Mouse (Mus musculus) heart, embryonic 14.5 days (tissue): ENCODE data around the gene Gng8. TPM values are rescaled to one million over a fixed set of nuclear protein-coding genes. Genes with fewer than 3 reads are reported as not detected.

Source experiments
- ATAC-seq: fragments of 200-750 bp; cut with Nextera tagmentation; 2 replicates; pipeline ENCODE4 v1.8.0; 2017; ENCODE audit warnings: low read depth, moderate TSS enrichment; ENCODE audit not compliant: insufficient number of reproducible peaks, insufficient read depth, low FRiP score
- H3K27ac ChIP-seq, 2 experiments: fragments of 200-500 bp in 1 of 2; fragments of 300-500 bp in 1 of 2; sonication (generic) in 1 of 2; replicated peaks in 1 of 2; 2 replicates each; pipeline ENCODE4 v1.5.1; 2012 to 2014; ENCODE audit warnings: low read depth in 2 of 2, low read length in 2 of 2, control low read depth in 1 of 2, mild to moderate bottlenecking in 1 of 2, mixed read lengths in 1 of 2; ENCODE audit not compliant: control insufficient read depth in 1 of 2, insufficient read depth in 1 of 2
- H3K27me3 ChIP-seq: fragments of 300-500 bp; sonication (generic); 2 replicates; pipeline ENCODE4 v1.6.1; 2014; ENCODE audit warnings: mild to moderate bottlenecking, low read length, control low read depth; ENCODE audit not compliant: control insufficient read depth, insufficient read depth
- H3K36me3 ChIP-seq: fragments of 300-500 bp; sonication (generic); 2 replicates; pipeline ENCODE4 v1.6.1; 2014; ENCODE audit warnings: mild to moderate bottlenecking, control low read depth, low read length, mixed read lengths; ENCODE audit not compliant: control insufficient read depth, insufficient read depth
- H3K4me1 ChIP-seq, 2 experiments: fragments of 200-500 bp in 1 of 2; fragments of 300-500 bp in 1 of 2; sonication (generic) in 1 of 2; 2 replicates each; pipeline ENCODE4 v1.6.1; 2012 to 2014; ENCODE audit warnings: low read length in 2 of 2, control low read depth in 1 of 2, mixed read lengths in 1 of 2; ENCODE audit not compliant: control insufficient read depth in 2 of 2, insufficient read depth in 2 of 2
- H3K4me2 ChIP-seq: fragments of 300-500 bp; sonication (generic); 2 replicates; pipeline ENCODE4 v1.6.1; 2014; ENCODE audit warnings: mild to moderate bottlenecking, low read length
- H3K4me3 ChIP-seq, 2 experiments: fragments of 200-500 bp in 1 of 2; fragments of 300-500 bp in 1 of 2; sonication (generic) in 1 of 2; 2 replicates each; pipeline ENCODE4 v1.5.1; 2012 to 2014; ENCODE audit warnings: low read length in 2 of 2, mild to moderate bottlenecking in 2 of 2, control low read depth in 1 of 2, low read depth in 1 of 2, moderate library complexity in 1 of 2; ENCODE audit not compliant: control insufficient read depth in 1 of 2, insufficient read depth in 1 of 2
- H3K9ac ChIP-seq: fragments of 300-500 bp; sonication (generic); 2 replicates; pipeline ENCODE4 v1.6.1; 2014; ENCODE audit warnings: mild to moderate bottlenecking, low read length
- H3K9me3 ChIP-seq: fragments of 300-500 bp; sonication (generic); 2 replicates; pipeline ENCODE4 v1.6.1; 2016; ENCODE audit warnings: low read length, control low read depth; ENCODE audit not compliant: control insufficient read depth
- WGBS: fragments of 180-500 bp; shearing (Covaris S2); extraction: QIAGEN DNeasy Blood & Tissue Kit; methylation state at CpG from one replicate; pipeline ENCODE4 v1.1.7; 2014; 5-methylcytosine and 5-hydroxymethylcytosine counted together
- polyA plus RNA-seq: library from polyadenylated mRNA; unstranded; fragments of >200 nt; fragmentation: Nextera tagmentation; extraction: Ambion mirVana; gene quantifications from 2 replicates; pipeline ENCODE4 v1.2.1, GENCODE M21; 2014

The Gng8 gene
- polyA plus RNA-seq, 1 experiment from 2014 or later = 6.9 TPM

GRCm38 (mm10) chr7:16940292-16940691, 48.7 kb downstream of the Gng8 start:
- Histone ChIP-seq H3K4me1 (peaks cover 11 to 17% of the 10 kb centered on the region in 2 experiments), H3K4me3 (no peak overlapping the region), H3K27ac (peak overlapping the region; percentile 10 to 30; a peak in 1 of 4 replicates), H3K27me3 (peaks cover 4% of the 10 kb centered on the region), H3K4me2 (no peak overlapping the region), H3K36me3 (no peaks in the 10 kb centered on the region), H3K9me3 (no peaks in the 10 kb centered on the region), H3K9ac (no peak overlapping the region)
- 23% methylated on average over 7 of the region's 7 CpGs for WGBS
- ATAC-seq = no peak

- 69% methylated on average over 4 of the region's 4 CpGs for WGBS
- Histone ChIP-seq H3K4me3 (no peak overlapping the region), H3K36me3 (no peaks in the 10 kb centered on the region), H3K9me3 (no peaks in the 10 kb centered on the region), H3K4me2 (no peak overlapping the region), H3K27ac (no peak overlapping the region), H3K27me3 (peaks cover 29% of the 10 kb centered on the region), H3K4me1 (peaks cover 28 to 37% of the 10 kb centered on the region in 2 experiments), H3K9ac (no peak overlapping the region)
- no peak for ATAC-seq
These were observed 51.3 kb downstream of the Gng8 start for GRCm38 (mm10) chr7:16942861-16943260.

GRCm38 (mm10) chr7:16944061-16944807, 52.6 kb downstream of the Gng8 start, which contains the start of gene Pnmal2:
TSS of gene Pnmal2 (plus strand) at chr7:16944682.
- Histone ChIP-seq H3K9me3 (no peaks in the 10 kb centered on the region), H3K9ac (peak within 1 kb of the TSS; percentile 82), H3K4me3 (peak within 1 kb of the TSS; percentile 53 to 63), H3K4me2 (peak within 1 kb of the TSS; percentile 94), H3K4me1 (peaks cover 35 to 49% of the 10 kb centered on the region in 2 experiments), H3K36me3 (no peaks in the 10 kb centered on the region), H3K27me3 (peaks cover 36% of the 10 kb centered on the region), H3K27ac (no peak within 1 kb of the TSS)
- peak; percentile 79 for ATAC-seq
- WGBS = 18% methylated on average over 36 of the region's 36 CpGs

- H3K9me3 ChIP-seq = no peaks in the 10 kb centered on the region
- H3K27me3 ChIP-seq = peaks cover 42% of the 10 kb centered on the region
- H3K4me2 ChIP-seq = peak overlapping the region; percentile 94
- 2% methylated on average over 22 of the region's 22 CpGs for WGBS
- H3K9ac ChIP-seq = peak overlapping the region; percentile 82
- no peak for ATAC-seq
- peak overlapping the region; percentile 53 to 63 for H3K4me3 ChIP-seq
- no peak overlapping the region for H3K27ac ChIP-seq
- H3K4me1 ChIP-seq = peaks cover 34 to 51% of the 10 kb centered on the region in 2 experiments
- H3K36me3 ChIP-seq = no peaks in the 10 kb centered on the region
These were observed 53.3 kb downstream of the Gng8 start for GRCm38 (mm10) chr7:16944808-16945315.

Other genes starting within 250 kb of the Gng8 start
- 0.47 and 0.66 TPM in 2 replicates for gene Ceacam15, start 216.1 kb upstream of the Gng8 start, polyA plus RNA-seq
- gene Ceacam9, start 169.9 kb upstream of the Gng8 start, polyA plus RNA-seq = not detected in 2 replicates
- gene Ap2s1, start 153.4 kb upstream of the Gng8 start, polyA plus RNA-seq = 237 and 256 TPM in 2 replicates
- gene Slc1a5, start 110.4 kb upstream of the Gng8 start, polyA plus RNA-seq = 27.7 and 30.3 TPM in 2 replicates
- gene Strn4, start 75.9 kb upstream of the Gng8 start, polyA plus RNA-seq = 90.9 and 91.4 TPM in 2 replicates
- 30.3 and 30.9 TPM in 2 replicates for gene Fkrp, start 75.1 kb upstream of the Gng8 start, polyA plus RNA-seq
- 11.2 and 12.5 TPM in 2 replicates for gene Prkd2, start 48.9 kb upstream of the Gng8 start, polyA plus RNA-seq
- 13.2 and 13.8 TPM in 2 replicates for gene Dact3, start 16.5 kb upstream of the Gng8 start, polyA plus RNA-seq
- 0.38 and 0.57 TPM in 2 replicates for gene Ptgir, start 14.7 kb downstream of the Gng8 start, polyA plus RNA-seq
- 119 and 152 TPM in 2 replicates for gene Calm3, start 32.3 kb downstream of the Gng8 start, polyA plus RNA-seq
- gene Pnmal2, start 52.9 kb downstream of the Gng8 start, polyA plus RNA-seq = 2.8 TPM in 2 replicates
- gene Pnmal1, start 67.9 kb downstream of the Gng8 start, polyA plus RNA-seq = 0.04 and 0.45 TPM in 2 replicates
- 0.08 and 0.12 TPM in 2 replicates for gene Gm42372, start 91.3 kb downstream of the Gng8 start, polyA plus RNA-seq
- gene Ccdc8, start 100.9 kb downstream of the Gng8 start, polyA plus RNA-seq = 21.9 and 26.8 TPM in 2 replicates
- gene Ppp5c, start 136.1 kb downstream of the Gng8 start, polyA plus RNA-seq = 88.4 and 89.1 TPM in 2 replicates
- 43.7 and 51.6 TPM in 2 replicates for gene Hif3a, start 170.6 kb downstream of the Gng8 start, polyA plus RNA-seq
- gene Psg16, start 182.3 kb downstream of the Gng8 start, polyA plus RNA-seq = 0.16 and 0.23 TPM in 2 replicates